Mouse (Mus musculus) lung, postnatal 0 days (tissue): ENCODE data around the gene Cactin. TPM values are rescaled to one million over a fixed set of nuclear protein-coding genes. Genes with fewer than 3 reads are reported as not detected.

ENCODE experiments used
- ATAC-seq: fragments of 200-750 bp; cut with Nextera tagmentation; 2 replicates; pipeline ENCODE4 v1.8.0; 2017; ENCODE audit warnings: moderate library complexity
- DNase-seq: peaks from one replicate; pipeline ENCODE4 v3.0.0-alpha.2; 2016; ENCODE audit warnings: low spot score
- H3K27ac ChIP-seq: fragments of 300-500 bp; sonication (generic); 2 replicates; pipeline ENCODE4 v1.5.1; 2014; ENCODE audit warnings: antibody characterized with exemption, mild to moderate bottlenecking, low read length, mixed read lengths
- H3K27me3 ChIP-seq: fragments of 300-500 bp; sonication (generic); replicated peaks from 2 replicates; pipeline ENCODE4 v1.6.1; 2014; ENCODE audit warnings: low read length, mixed read lengths; ENCODE audit not compliant: insufficient read depth
- H3K36me3 ChIP-seq: fragments of 300-500 bp; sonication (generic); 2 replicates; pipeline ENCODE4 v1.6.1; 2014; ENCODE audit warnings: low read length, mixed read lengths; ENCODE audit not compliant: insufficient read depth
- H3K4me1 ChIP-seq: fragments of 300-500 bp; sonication (generic); 2 replicates; pipeline ENCODE4 v1.6.1; 2014; ENCODE audit warnings: antibody characterized with exemption, low read depth, low read length, mixed read lengths; ENCODE audit not compliant: insufficient read depth
- H3K4me2 ChIP-seq: fragments of 300-500 bp; sonication (generic); replicated peaks from 2 replicates; pipeline ENCODE4 v1.6.1; 2014; ENCODE audit warnings: low read depth, mild to moderate bottlenecking, low read length, moderate library complexity, mixed read lengths
- H3K4me3 ChIP-seq: fragments of 300-500 bp; sonication (generic); 2 replicates; pipeline ENCODE4 v1.5.1; 2014; ENCODE audit warnings: low read depth, low read length
- H3K9ac ChIP-seq: fragments of 300-500 bp; sonication (generic); replicated peaks from 2 replicates; pipeline ENCODE4 v1.6.1; 2014; ENCODE audit warnings: low read depth, mild to moderate bottlenecking
- H3K9me3 ChIP-seq: fragments of 300-500 bp; sonication (generic); 2 replicates; pipeline ENCODE4 v1.6.1; 2016; ENCODE audit warnings: low read length, mixed read lengths
- CTCF ChIP-seq: IDR thresholded peaks from 2 replicates; pipeline ENCODE4 v1.5.1; 2016; ENCODE audit warnings: antibody characterized with exemption, mild to moderate bottlenecking
- EP300 ChIP-seq: IDR thresholded peaks from 2 replicates; pipeline ENCODE4 v1.6.1; 2016; ENCODE audit warnings: antibody characterized with exemption, mild to moderate bottlenecking, control low read depth
- WGBS: fragments of 180-500 bp; shearing (Covaris S2); extraction: QIAGEN DNeasy Blood & Tissue Kit; methylation state at CpG from one replicate; pipeline ENCODE4 v1.1.7; 2014; 5-methylcytosine and 5-hydroxymethylcytosine counted together
- polyA plus RNA-seq: library from polyadenylated mRNA; unstranded; fragments of >200 nt; fragmentation: Nextera tagmentation; extraction: Ambion mirVana; gene quantifications from 2 replicates; pipeline ENCODE4 v1.2.1, GENCODE M21; 2015

The Cactin gene
- polyA plus RNA-seq, 1 experiment from 2014 or later, result 20.3 TPM

- no peaks in the 10 kb centered on the region for H3K36me3 ChIP-seq
- DNase-seq (no peak), ATAC-seq (no peak)
- no peak overlapping the region for H3K4me3 ChIP-seq
- no peaks in the 10 kb centered on the region for H3K27me3 ChIP-seq
- H3K4me1 ChIP-seq, result peaks cover 22% of the 10 kb centered on the region
- no peaks in the 10 kb centered on the region for H3K9me3 ChIP-seq
- no peak overlapping the region for H3K9ac ChIP-seq
- 75% methylated on average over 9 of the region's 9 CpGs for WGBS
- no peak overlapping the region for H3K27ac ChIP-seq
- TF ChIP-seq CTCF, result no peak
- TF ChIP-seq EP300, result no peak
- no peak overlapping the region for H3K4me2 ChIP-seq
Observed at GRCm38 (mm10) chr10:81300352-81300907, 20.5 kb upstream of the Cactin start.

GRCm38 (mm10) chr10:81301321-81301720, 19.6 kb upstream of the Cactin start:
- 69% methylated on average over 9 of the region's 9 CpGs for WGBS
- DNase-seq (no peak), ATAC-seq (no peak)
- Histone ChIP-seq H3K27me3 (no peaks in the 10 kb centered on the region), H3K4me2 (no peak overlapping the region), H3K4me1 (peaks cover 22% of the 10 kb centered on the region), H3K4me3 (no peak overlapping the region), H3K27ac (no peak overlapping the region), H3K9ac (no peak overlapping the region), H3K36me3 (peaks cover 8% of the 10 kb centered on the region; the same call in 1 of the 2 replicates), H3K9me3 (no peaks in the 10 kb centered on the region)
- TF ChIP-seq CTCF, result no peak
- TF ChIP-seq EP300, result no peak

- WGBS, result 55% methylated on average over 4 of the region's 4 CpGs
- Histone ChIP-seq H3K9me3 (no peaks in the 10 kb centered on the region), H3K4me2 (peak overlapping the region; percentile 27), H3K4me1 (peaks cover 22% of the 10 kb centered on the region), H3K27me3 (no peaks in the 10 kb centered on the region), H3K4me3 (no peak overlapping the region), H3K36me3 (peaks cover 16% of the 10 kb centered on the region), H3K27ac (peak overlapping the region; percentile 61), H3K9ac (no peak overlapping the region)
- ATAC-seq (peak; percentile 10; the same call in 1 of the 2 replicates), DNase-seq (peak; percentile 45)
- TF ChIP-seq CTCF (no peak), EP300 (no peak)
Observed at GRCm38 (mm10) chr10:81302288-81302687, 18.6 kb upstream of the Cactin start.

GRCm38 (mm10) chr10:81302781-81303218, 18.1 kb upstream of the Cactin start:
- peak; percentile 84 for DNase-seq
- no peak overlapping the region for H3K4me3 ChIP-seq
- H3K9ac ChIP-seq, result no peak overlapping the region
- H3K36me3 ChIP-seq, result peaks cover 21% of the 10 kb centered on the region
- 21% methylated on average over 14 of the region's 14 CpGs for WGBS
- H3K4me2 ChIP-seq, result peak overlapping the region; percentile 27; the same call in 1 of the 2 replicates
- H3K27ac ChIP-seq, result peak overlapping the region; percentile 64
- no peak for TF ChIP-seq CTCF
- TF ChIP-seq EP300, result peak; percentile 33; the same call in 1 of the 2 replicates
- H3K27me3 ChIP-seq, result no peaks in the 10 kb centered on the region
- no peaks in the 10 kb centered on the region for H3K9me3 ChIP-seq
- ATAC-seq, result peak; percentile 62
- peaks cover 19% of the 10 kb centered on the region for H3K4me1 ChIP-seq

GRCm38 (mm10) chr10:81303258-81303657, 17.6 kb upstream of the Cactin start:
- Histone ChIP-seq H3K9me3 (no peaks in the 10 kb centered on the region), H3K27me3 (no peaks in the 10 kb centered on the region), H3K9ac (no peak overlapping the region), H3K4me2 (peak overlapping the region; percentile 27; the same call in 1 of the 2 replicates), H3K4me1 (peaks cover 19% of the 10 kb centered on the region), H3K27ac (peak overlapping the region; percentile 64), H3K4me3 (no peak overlapping the region), H3K36me3 (peaks cover 26% of the 10 kb centered on the region)
- peak; percentile 26 for ATAC-seq
- peak; percentile 54 for DNase-seq
- 60% methylated on average over 10 of the region's 10 CpGs for WGBS
- no peak for TF ChIP-seq CTCF
- TF ChIP-seq EP300, result no peak

- ATAC-seq (no peak), DNase-seq (no peak)
- H3K4me3 ChIP-seq, result no peak overlapping the region
- H3K27me3 ChIP-seq, result no peaks in the 10 kb centered on the region
- H3K27ac ChIP-seq, result peak overlapping the region; percentile 64; the same call in 1 of the 2 replicates
- peaks cover 19% of the 10 kb centered on the region for H3K4me1 ChIP-seq
- 0 out of 2 replicates have a peak overlapping the region, but pooled peaks have one; percentile 8 for H3K4me2 ChIP-seq
- peaks cover 28% of the 10 kb centered on the region for H3K36me3 ChIP-seq
- H3K9me3 ChIP-seq, result no peaks in the 10 kb centered on the region
- TF ChIP-seq CTCF (no peak), EP300 (no peak)
- H3K9ac ChIP-seq, result no peak overlapping the region
- WGBS, result 68% methylated on average over 7 of the region's 7 CpGs
Observed at GRCm38 (mm10) chr10:81303761-81304160, 17.1 kb upstream of the Cactin start.
